Mouse (Mus musculus): ENCODE measurements around the gene Setd4.
A peak's percentile ranks its signal among the peaks of the same experiment; 100 is the strongest.

Setd4 gene

DNA sequence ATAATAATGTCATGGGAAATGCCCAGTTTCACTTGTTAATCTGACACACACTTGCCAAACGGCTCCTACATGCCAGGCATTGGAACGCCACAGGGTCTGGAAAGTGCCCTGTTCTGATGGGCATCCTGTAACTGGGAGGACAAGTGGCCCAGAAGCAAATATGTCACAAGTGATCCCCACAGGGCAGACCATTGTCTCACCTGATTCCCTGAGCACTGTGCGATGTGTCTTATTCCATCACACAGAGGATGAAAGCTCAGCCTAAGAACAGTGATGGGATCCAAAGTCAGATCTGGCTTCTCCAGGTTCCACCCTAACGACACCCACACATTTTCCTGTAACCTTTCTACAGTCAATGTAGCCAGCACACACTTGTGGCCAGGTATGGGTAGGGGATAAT, 58.9 kb downstream of the Setd4 start:
- DNase-seq (ENCODE audit: low read depth, low spot score), result no peak

DNA sequence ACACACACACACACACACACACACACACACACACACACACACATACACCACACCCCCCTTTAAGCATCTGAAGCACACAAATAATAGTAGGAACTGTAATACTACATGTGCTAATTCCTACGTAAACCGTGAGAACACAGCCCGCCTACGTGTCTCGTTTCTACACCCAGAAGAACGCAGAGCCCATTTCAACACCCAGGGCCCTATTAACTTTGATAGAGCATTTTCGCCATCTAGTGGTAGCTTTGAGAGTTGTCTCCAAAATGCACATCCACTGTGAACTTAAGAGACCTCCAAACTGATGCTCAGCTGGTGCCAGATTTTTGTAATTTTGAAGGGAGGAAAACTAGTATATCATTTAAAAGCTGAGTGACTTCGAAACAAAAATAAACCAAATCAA, 60.2 kb downstream of the Setd4 start:
- DNase-seq (ENCODE audit: low read depth, low spot score), result peak; percentile 81

DNA sequence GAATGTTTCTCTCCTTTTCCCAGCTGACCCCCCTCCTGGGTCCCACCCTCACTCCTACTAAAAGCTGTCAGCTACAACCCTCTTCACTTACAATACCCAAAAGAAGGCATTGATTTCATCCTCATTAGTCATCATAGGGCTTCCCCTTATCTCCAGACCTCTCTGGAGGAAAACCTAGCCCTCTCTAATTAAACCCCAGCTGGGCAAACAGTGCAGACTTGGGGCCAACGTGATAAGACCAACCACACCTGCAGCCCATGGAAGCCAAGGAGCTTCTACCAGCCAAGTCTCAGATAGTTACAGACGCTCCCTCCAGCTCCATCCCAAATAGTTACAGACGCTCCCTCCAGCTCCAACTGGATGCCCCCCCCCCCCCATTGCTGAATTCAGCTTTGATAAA, 64.0 kb downstream of the Setd4 start:
- no peak for DNase-seq (ENCODE audit: low read depth, low spot score)

DNA sequence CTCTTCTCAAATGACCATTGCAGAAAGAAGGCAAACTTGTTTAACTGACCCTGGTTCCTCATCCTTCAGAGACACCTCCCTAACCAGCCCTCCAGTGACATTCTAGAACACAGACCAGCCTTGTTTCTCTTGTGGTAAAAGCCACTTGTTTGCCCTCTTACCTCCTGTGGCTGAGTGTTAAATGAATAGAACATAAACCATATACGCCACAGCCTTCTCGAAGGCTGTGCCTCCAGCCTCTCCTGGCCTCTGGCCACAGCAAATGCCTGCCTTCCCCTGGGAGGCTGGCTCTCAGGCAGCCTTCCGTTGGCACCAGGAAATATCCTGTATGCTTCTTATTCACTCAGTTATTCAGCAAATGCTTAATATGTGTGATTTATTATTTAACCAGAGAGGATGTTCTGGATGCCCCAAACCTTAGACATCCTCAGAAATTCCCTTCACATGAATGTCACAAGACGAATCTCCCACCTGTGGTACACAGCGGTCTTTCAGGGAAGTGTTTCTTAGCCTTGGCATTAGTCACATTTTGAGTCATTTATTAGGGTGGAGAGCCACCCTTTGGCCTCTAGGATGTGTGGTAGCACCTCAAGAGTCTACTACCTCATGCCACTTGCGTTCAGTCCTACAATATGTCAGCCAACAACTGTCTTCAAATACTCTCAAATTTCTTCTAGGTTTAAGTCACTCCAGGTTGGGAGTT, 68.6 kb downstream of the Setd4 start:
- DNase-seq (ENCODE audit: low read depth, low spot score), result no peak

Measured in R1 (cell line).